Mouse (Mus musculus) E14TG2a.4 (cell line): ENCODE results near the gene Gal3st1.

Source experiments
- H3K27me3 ChIP-seq: 2 replicates; pipeline ENCODE4 v1.6.1; 2014; ENCODE audit warnings: low read length, control low read depth; ENCODE audit not compliant: insufficient read depth
- H3K36me3 ChIP-seq: 2 replicates; pipeline ENCODE4 v1.6.1; 2014; ENCODE audit warnings: low read length, control low read depth; ENCODE audit not compliant: insufficient read depth
- H3K4me1 ChIP-seq: replicated peaks from 2 replicates; pipeline ENCODE4 v1.6.1; 2014; ENCODE audit warnings: low read depth, low read length, control low read depth
- H3K4me3 ChIP-seq: replicated peaks from 2 replicates; pipeline ENCODE4 v1.5.1; 2014; ENCODE audit warnings: mild to moderate bottlenecking, low read length
- H3K9me3 ChIP-seq: 2 replicates; pipeline ENCODE4 v1.6.1; 2014; ENCODE audit warnings: low read length, control low read depth
- CTCF ChIP-seq: conservative IDR thresholded peaks from 2 replicates; pipeline ENCODE4 v1.5.1; 2014; ENCODE audit warnings: low read length
- NANOG ChIP-seq: IDR thresholded peaks from 2 replicates; pipeline ENCODE4 v1.6.1; 2014; ENCODE audit warnings: borderline replicate concordance, low read length, mixed read lengths
- POU5F1 ChIP-seq: IDR thresholded peaks from 2 replicates; pipeline ENCODE4 v1.6.1; 2014; ENCODE audit warnings: low read length, borderline replicate concordance

The Gal3st1 gene

GRCm38 (mm10) chr11:4046526-4046925, 63.1 kb downstream of the Gal3st1 start:
- no peaks in the 10 kb centered on the region for H3K4me1 ChIP-seq
- no peak overlapping the region for H3K4me3 ChIP-seq
- TF ChIP-seq CTCF (no peak), POU5F1 (no peak), NANOG (no peak)

DNA sequence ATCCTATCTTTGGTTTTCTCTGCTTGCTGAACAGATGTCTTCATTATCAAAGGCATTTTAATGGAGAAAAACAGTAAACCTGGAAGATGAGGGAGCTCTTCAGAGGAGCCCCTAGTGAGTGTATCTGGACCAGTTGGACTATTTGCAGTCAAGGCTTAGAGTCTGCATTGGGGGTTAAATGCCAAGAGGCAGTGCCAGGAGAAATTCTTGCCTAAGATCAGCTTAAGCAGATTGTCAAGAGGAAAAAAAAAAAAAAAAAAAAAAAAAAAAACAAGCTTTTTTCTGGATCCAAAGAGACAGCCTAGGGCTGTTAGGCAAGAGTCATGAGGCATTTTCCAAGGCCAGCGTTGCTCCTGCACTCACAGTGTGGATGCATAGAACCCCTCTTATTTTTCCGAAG, 64.3 kb downstream of the Gal3st1 start:
- TF ChIP-seq POU5F1: no peak
- TF ChIP-seq NANOG: no peak
- TF ChIP-seq CTCF: no peak
- H3K27me3 ChIP-seq: no peaks in the 10 kb centered on the region; the same call in 1 of the 2 replicates
- H3K4me1 ChIP-seq: peaks cover under 1% of the 10 kb centered on the region; the same call in 1 of the 2 replicates
- H3K9me3 ChIP-seq: peaks cover 21% of the 10 kb centered on the region
- H3K36me3 ChIP-seq: 0 out of 2 replicates have a peak, but pooled peaks cover 5% of the 10 kb centered on the region
- H3K4me3 ChIP-seq: no peak overlapping the region

More at GRCm38 (mm10) chr11:4046526-4046925, 63.1 kb downstream of the Gal3st1 start:
- Histone ChIP-seq H3K9me3 (peaks cover 21% of the 10 kb centered on the region), H3K36me3 (0 out of 2 replicates have a peak, but pooled peaks cover 5% of the 10 kb centered on the region), H3K27me3 (no peaks in the 10 kb centered on the region; the same call in 1 of the 2 replicates)

GRCm38 (mm10) chr11:4048438-4048837, 65.0 kb downstream of the Gal3st1 start:
- Histone ChIP-seq H3K9me3 (peaks cover 21% of the 10 kb centered on the region), H3K36me3 (0 out of 2 replicates have a peak, but pooled peaks cover 5% of the 10 kb centered on the region), H3K4me3 (no peak overlapping the region), H3K27me3 (no peaks in the 10 kb centered on the region; the same call in 1 of the 2 replicates), H3K4me1 (peaks cover 7% of the 10 kb centered on the region; the same call in 1 of the 2 replicates)
- TF ChIP-seq POU5F1 (no peak), CTCF (no peak), NANOG (no peak)
